Mouse (Mus musculus): Measurements from ENCODE around the gene Zfp418. TPM values are rescaled to one million over a fixed set of nuclear protein-coding genes. Genes with fewer than 3 reads are reported as not detected.
"Not testable (repeated sequence)": the region's sequence is repeated elsewhere in the genome, so short reads cannot be mapped to it uniquely, and the experiment has no call there.

Gene Zfp418
- 3.5 TPM in 2 replicates for polyA plus RNA-seq (2015; fragmentation: Nextera tagmentation; extraction: Ambion mirVana)

GRCm38 (mm10) chr7:7171227-7172147 is at the start of gene Zfp418:
Zfp418 (plus strand) TSS chr7:7171330.
- peak within 1 kb of the TSS; percentile 72 for H3K9ac ChIP-seq (ENCODE audit: low read depth, low read length)
- H3K4me2 ChIP-seq (ENCODE audit: low read length): peak within 1 kb of the TSS; percentile 67
- peaks cover 6% of the 10 kb centered on the region for H3K4me1 ChIP-seq (ENCODE audit: control insufficient read depth, insufficient read depth, low read length)
- H3K36me3 ChIP-seq (ENCODE audit: control insufficient read depth, insufficient read depth, low read length): peaks cover 13% of the 10 kb centered on the region
- WGBS: under 1% methylated on average over 26 of the region's 26 CpGs
- peak; percentile 99 for ATAC-seq
- H3K27me3 ChIP-seq (ENCODE audit: control insufficient read depth, insufficient read depth, low read depth, low read length): no peaks in the 10 kb centered on the region
- peak within 1 kb of the TSS; percentile 78 for H3K27ac ChIP-seq (ENCODE audit: low read length)
- peak within 1 kb of the TSS; percentile 58 for H3K4me3 ChIP-seq (ENCODE audit: low read depth, low read length)
- no peaks in the 10 kb centered on the region for H3K9me3 ChIP-seq (replicated peaks; ENCODE audit: control insufficient read depth, low read length, poor library complexity, severe bottlenecking)

DNA sequence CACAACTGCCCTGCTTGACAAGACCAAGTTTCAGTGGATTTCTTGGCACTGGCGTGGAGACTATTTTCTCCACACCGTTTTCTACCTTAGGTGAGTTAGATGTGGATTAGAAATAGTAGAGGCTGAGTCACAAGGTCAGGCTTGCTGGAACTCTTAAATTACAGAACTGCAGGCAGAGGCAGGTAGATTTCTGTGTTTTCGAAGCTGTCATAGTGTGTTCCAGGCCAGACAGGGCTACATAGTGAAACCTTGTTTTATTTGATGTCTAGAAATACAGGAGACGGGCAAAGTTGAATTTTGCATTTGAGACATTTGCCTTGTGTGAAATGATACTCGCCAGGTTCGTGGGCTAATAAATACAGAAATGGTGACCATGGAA is 49.5 kb upstream of the Zfp418 start:
- no peaks in the 10 kb centered on the region for H3K27me3 ChIP-seq (ENCODE audit: control insufficient read depth, insufficient read depth, low read depth, low read length)
- H3K4me1 ChIP-seq (ENCODE audit: control insufficient read depth, insufficient read depth, low read length): peaks cover 14% of the 10 kb centered on the region
- no peak overlapping the region for H3K9ac ChIP-seq (ENCODE audit: low read depth, low read length)
- WGBS: 54% methylated on average over 6 of the region's 6 CpGs
- H3K4me2 ChIP-seq (ENCODE audit: low read length): peak overlapping the region; percentile 82
- no peak overlapping the region for H3K27ac ChIP-seq (ENCODE audit: low read length)
- H3K4me3 ChIP-seq (ENCODE audit: low read depth, low read length): peak overlapping the region; percentile 55
- ATAC-seq: peak; percentile 66; the same call in 1 of the 2 replicates
- no peaks in the 10 kb centered on the region for H3K9me3 ChIP-seq (replicated peaks; ENCODE audit: control insufficient read depth, low read length, poor library complexity, severe bottlenecking)
- peaks cover 17% of the 10 kb centered on the region for H3K36me3 ChIP-seq (ENCODE audit: control insufficient read depth, insufficient read depth, low read length)

GRCm38 (mm10) chr7:7130491-7131124 is 40.5 kb upstream of the Zfp418 start:
- not testable (repeated sequence) for H3K4me3 ChIP-seq (ENCODE audit: low read depth, low read length); H3K4me1 ChIP-seq (ENCODE audit: control insufficient read depth, insufficient read depth, low read length)
- WGBS: 94% methylated on average over 14 of the region's 15 CpGs

DNA sequence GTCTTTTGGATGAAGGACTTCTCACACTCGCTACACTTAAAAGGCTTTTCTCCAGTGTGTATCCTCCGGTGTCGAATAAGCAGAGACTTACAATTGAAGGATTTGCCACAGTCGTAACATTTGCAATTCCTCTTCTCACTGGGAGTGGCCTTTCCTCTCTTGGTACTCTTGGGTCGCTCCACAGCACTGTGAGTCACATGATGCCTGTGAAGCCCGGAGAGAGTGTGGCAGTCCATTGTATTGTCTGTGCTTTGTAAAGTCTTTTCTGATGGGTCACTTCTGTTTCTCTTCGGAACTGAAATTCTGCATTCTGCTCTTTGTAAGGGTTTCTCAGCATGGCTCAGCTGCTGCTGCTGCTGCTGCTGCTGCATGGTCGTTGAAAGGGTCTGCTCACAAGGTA is 38.4 kb upstream of the Zfp418 start:
- H3K9ac ChIP-seq (ENCODE audit: low read depth, low read length): no peak overlapping the region
- WGBS: 65% methylated on average over 8 of the region's 8 CpGs

More at GRCm38 (mm10) chr7:7130491-7131124, 40.5 kb upstream of the Zfp418 start:
- not testable (repeated sequence) for H3K9me3 ChIP-seq (replicated peaks; ENCODE audit: control insufficient read depth, low read length, poor library complexity, severe bottlenecking); H3K27ac ChIP-seq (ENCODE audit: low read length); H3K4me2 ChIP-seq (ENCODE audit: low read length); H3K9ac ChIP-seq (ENCODE audit: low read depth, low read length); H3K27me3 ChIP-seq (ENCODE audit: control insufficient read depth, insufficient read depth, low read depth, low read length); ATAC-seq
- peaks cover 33% of the 10 kb centered on the region for H3K36me3 ChIP-seq (ENCODE audit: control insufficient read depth, insufficient read depth, low read length)

DNA sequence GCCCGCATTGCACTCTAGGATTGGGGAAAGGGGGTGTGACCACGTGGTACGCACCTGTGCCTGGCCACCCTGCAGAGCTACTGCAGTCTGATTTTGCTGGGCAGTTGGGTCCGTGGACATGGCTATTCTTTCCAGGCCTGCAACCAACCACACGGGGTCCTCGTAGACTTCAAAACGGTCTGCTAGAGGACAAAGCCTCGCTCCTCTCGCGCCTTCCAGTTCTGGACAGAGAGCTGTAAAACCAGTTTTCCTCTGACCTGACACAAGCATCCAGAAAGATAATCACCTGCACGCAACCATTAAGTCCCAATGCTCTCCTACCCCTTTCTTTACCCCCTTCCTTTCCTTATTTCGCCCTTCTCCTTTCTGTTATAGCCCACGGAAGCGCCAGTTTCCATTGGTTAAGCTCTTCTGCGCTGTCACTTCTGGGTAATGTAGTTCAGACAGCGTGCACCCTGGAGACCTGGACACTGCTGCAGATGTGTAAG is 34.7 kb upstream of the Zfp418 start, which contains the start of gene Zfp773:
Zfp773 (minus strand) TSS at position 377 of the 488 bp plus-strand sequence.
- Histone ChIP-seq H3K9me3 (replicated peaks; ENCODE audit: control insufficient read depth, low read length, poor library complexity, severe bottlenecking) (peaks cover 5% of the 10 kb centered on the region; the same call in 1 of the 2 replicates), H3K4me3 (ENCODE audit: low read depth, low read length) (peak within 1 kb of the TSS; percentile 62), H3K4me2 (ENCODE audit: low read length) (peak within 1 kb of the TSS; percentile 74), H3K27me3 (ENCODE audit: control insufficient read depth, insufficient read depth, low read depth, low read length) (no peaks in the 10 kb centered on the region), H3K27ac (ENCODE audit: low read length) (peak within 1 kb of the TSS; percentile 89), H3K36me3 (ENCODE audit: control insufficient read depth, insufficient read depth, low read length) (peaks cover 24% of the 10 kb centered on the region), H3K9ac (ENCODE audit: low read depth, low read length) (peak within 1 kb of the TSS; percentile 80), H3K4me1 (ENCODE audit: control insufficient read depth, insufficient read depth, low read length) (peaks cover 12% of the 10 kb centered on the region)
- WGBS: 4% methylated on average over 16 of the region's 16 CpGs
- peak; percentile 99 for ATAC-seq

More for the DNA sequence above, 38.4 kb upstream of the Zfp418 start:
- Histone ChIP-seq H3K4me1 (ENCODE audit: control insufficient read depth, insufficient read depth, low read length) (peaks cover 12% of the 10 kb centered on the region), H3K4me3 (ENCODE audit: low read depth, low read length) (no peak overlapping the region), H3K9me3 (replicated peaks; ENCODE audit: control insufficient read depth, low read length, poor library complexity, severe bottlenecking) (peaks cover 6% of the 10 kb centered on the region), H3K27ac (ENCODE audit: low read length) (no peak overlapping the region), H3K4me2 (ENCODE audit: low read length) (no peak overlapping the region), H3K27me3 (ENCODE audit: control insufficient read depth, insufficient read depth, low read depth, low read length) (no peaks in the 10 kb centered on the region), H3K36me3 (ENCODE audit: control insufficient read depth, insufficient read depth, low read length) (peaks cover 33% of the 10 kb centered on the region)
- no peak for ATAC-seq

DNA sequence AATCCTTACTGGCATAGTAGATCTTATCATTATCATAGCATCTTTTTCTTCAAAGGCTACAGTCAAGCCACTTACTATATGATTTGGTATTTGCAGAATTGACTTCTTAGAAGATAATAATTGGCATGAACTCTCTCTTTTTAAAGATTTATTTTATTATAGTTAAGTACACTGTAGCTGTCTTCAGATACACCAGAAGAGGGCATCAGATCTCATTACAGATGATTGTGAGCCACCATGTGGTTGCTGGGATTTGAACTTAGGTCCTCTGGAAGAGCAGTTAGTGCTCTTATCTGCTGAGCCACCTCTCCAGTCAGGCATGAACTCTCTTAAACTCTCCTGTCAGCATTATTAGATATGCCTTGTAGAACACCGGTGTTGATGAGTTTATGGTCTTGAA is 26.9 kb upstream of the Zfp418 start:
- no peak overlapping the region for H3K4me2 ChIP-seq (ENCODE audit: low read length)
- H3K9ac ChIP-seq (ENCODE audit: low read depth, low read length): no peak overlapping the region
- H3K36me3 ChIP-seq (ENCODE audit: control insufficient read depth, insufficient read depth, low read length): no peaks in the 10 kb centered on the region
- no peaks in the 10 kb centered on the region for H3K4me1 ChIP-seq (ENCODE audit: control insufficient read depth, insufficient read depth, low read length)
- no peak overlapping the region for H3K4me3 ChIP-seq (ENCODE audit: low read depth, low read length)
- ATAC-seq: no peak
- 94% methylated on average over 1 of the region's 1 CpGs for WGBS
- H3K27ac ChIP-seq (ENCODE audit: low read length): no peak overlapping the region
- no peaks in the 10 kb centered on the region for H3K27me3 ChIP-seq (ENCODE audit: control insufficient read depth, insufficient read depth, low read depth, low read length)
- H3K9me3 ChIP-seq (replicated peaks; ENCODE audit: control insufficient read depth, low read length, poor library complexity, severe bottlenecking): peaks cover 2% of the 10 kb centered on the region; the same call in 1 of the 2 replicates

DNA sequence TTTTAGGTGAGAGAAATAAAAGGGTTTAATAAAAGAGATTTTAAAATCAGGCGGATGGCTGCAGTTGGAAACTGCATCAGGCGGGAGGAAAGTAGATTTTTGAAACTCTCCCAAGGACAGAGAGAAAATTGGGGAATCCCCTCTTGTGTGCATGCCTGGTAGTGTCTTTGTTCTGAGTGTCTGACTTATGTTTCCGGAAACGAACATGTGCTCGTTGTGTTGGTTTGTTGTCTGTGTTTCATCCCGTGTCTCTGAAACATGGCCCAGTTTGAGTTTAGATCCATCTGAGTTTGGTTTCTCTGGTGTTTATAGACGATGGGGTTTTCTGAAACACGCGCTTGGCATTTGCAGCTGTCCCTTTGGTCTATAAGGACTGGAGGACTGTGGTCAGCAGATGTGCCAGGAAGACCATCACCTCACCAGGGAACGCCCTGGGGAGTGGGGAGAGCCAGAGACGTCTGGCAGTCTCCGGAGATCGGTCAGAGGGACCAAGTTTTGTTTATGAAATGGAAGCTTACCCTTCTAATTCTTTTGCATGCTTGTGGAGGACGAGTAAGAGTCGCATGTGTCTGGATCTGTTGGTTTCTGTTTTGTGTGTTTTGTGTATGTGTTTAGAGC is 25.0 kb upstream of the Zfp418 start:
- Histone ChIP-seq H3K4me3 (ENCODE audit: low read depth, low read length) (no peak overlapping the region), H3K36me3 (ENCODE audit: control insufficient read depth, insufficient read depth, low read length) (no peaks in the 10 kb centered on the region), H3K27ac (ENCODE audit: low read length) (no peak overlapping the region), H3K9ac (ENCODE audit: low read depth, low read length) (no peak overlapping the region), H3K9me3 (replicated peaks; ENCODE audit: control insufficient read depth, low read length, poor library complexity, severe bottlenecking) (peaks cover 2% of the 10 kb centered on the region; the same call in 1 of the 2 replicates), H3K4me1 (ENCODE audit: control insufficient read depth, insufficient read depth, low read length) (no peaks in the 10 kb centered on the region), H3K4me2 (ENCODE audit: low read length) (no peak overlapping the region), H3K27me3 (ENCODE audit: control insufficient read depth, insufficient read depth, low read depth, low read length) (no peaks in the 10 kb centered on the region)
- 92% methylated on average over 15 of the region's 15 CpGs for WGBS
- no peak for ATAC-seq

DNA sequence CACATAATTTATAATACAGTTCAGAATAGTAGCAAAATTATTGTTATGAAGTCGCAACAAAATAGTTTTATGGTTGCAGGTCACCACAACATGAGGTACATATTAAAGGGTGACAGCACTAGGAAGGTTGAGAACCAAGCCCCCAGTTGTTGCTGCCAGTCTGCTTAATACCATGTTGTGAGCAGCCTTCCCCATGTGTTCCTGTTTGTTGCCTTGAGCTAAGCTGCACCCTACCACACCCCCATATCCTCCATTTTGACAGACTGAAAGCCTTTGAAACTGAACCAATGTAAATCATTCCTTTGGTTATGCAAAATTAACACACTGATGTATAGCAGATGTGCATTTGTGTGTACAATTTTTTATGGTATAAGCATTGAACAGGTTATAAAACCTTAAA is 14.8 kb downstream of the Zfp418 start:
- Histone ChIP-seq H3K4me2 (ENCODE audit: low read length) (no peak overlapping the region), H3K36me3 (ENCODE audit: control insufficient read depth, insufficient read depth, low read length) (peaks cover 20% of the 10 kb centered on the region), H3K4me1 (ENCODE audit: control insufficient read depth, insufficient read depth, low read length) (0 out of 2 replicates have a peak, but pooled peaks cover 2% of the 10 kb centered on the region), H3K9ac (ENCODE audit: low read depth, low read length) (no peak overlapping the region), H3K27me3 (ENCODE audit: control insufficient read depth, insufficient read depth, low read depth, low read length) (no peaks in the 10 kb centered on the region), H3K4me3 (ENCODE audit: low read depth, low read length) (no peak overlapping the region), H3K9me3 (replicated peaks; ENCODE audit: control insufficient read depth, low read length, poor library complexity, severe bottlenecking) (no peaks in the 10 kb centered on the region), H3K27ac (ENCODE audit: low read length) (no peak overlapping the region)
- WGBS: 94% methylated on average over 1 of the region's 1 CpGs
- no peak for ATAC-seq

Measured in midbrain, embryonic 16.5 days (tissue).